Mouse (Mus musculus) embryo, embryonic 11.5 days (tissue): ENCODE results near the gene Padi2.

Source experiments
- DNase-seq: peaks from one replicate; pipeline ENCODE4 v3.0.0-alpha.2; 2012; ENCODE audit warnings: low read depth, low spot score

Gene Padi2

GRCm38 (mm10) chr4:140881026-140881670, 25.0 kb upstream of the Padi2 start:
- DNase-seq: no peak

- no peak for DNase-seq
These were observed 24.4 kb upstream of the Padi2 start for GRCm38 (mm10) chr4:140881771-140882170.

- DNase-seq: no peak
These were observed 23.8 kb upstream of the Padi2 start for GRCm38 (mm10) chr4:140882365-140882764.

GRCm38 (mm10) chr4:140882981-140883380, 23.2 kb upstream of the Padi2 start:
- no peak for DNase-seq

GRCm38 (mm10) chr4:140883852-140884251, 22.3 kb upstream of the Padi2 start:
- DNase-seq: no peak

GRCm38 (mm10) chr4:140891525-140892162, 14.5 kb upstream of the Padi2 start:
- DNase-seq: no peak

- DNase-seq: no peak
These were observed 14.0 kb upstream of the Padi2 start for GRCm38 (mm10) chr4:140892163-140892530.

GRCm38 (mm10) chr4:140904776-140905425, 1.2 kb upstream of the Padi2 start:
- DNase-seq: no peak

- DNase-seq: no peak
These were observed 695 bp upstream of the Padi2 start for GRCm38 (mm10) chr4:140905426-140905871.

- no peak for DNase-seq
These were observed 710 bp downstream of the Padi2 start for GRCm38 (mm10) chr4:140906827-140907280.

GRCm38 (mm10) chr4:140907306-140908024, 1.3 kb downstream of the Padi2 start:
- DNase-seq: no peak

- DNase-seq: no peak
These were observed 2.5 kb downstream of the Padi2 start for GRCm38 (mm10) chr4:140908627-140909026.

GRCm38 (mm10) chr4:140909536-140909935, 3.4 kb downstream of the Padi2 start:
- no peak for DNase-seq

GRCm38 (mm10) chr4:140910661-140911310, 4.6 kb downstream of the Padi2 start:
- DNase-seq: no peak

GRCm38 (mm10) chr4:140911416-140911815, 5.3 kb downstream of the Padi2 start:
- no peak for DNase-seq

- no peak for DNase-seq
These were observed 6.2 kb downstream of the Padi2 start for GRCm38 (mm10) chr4:140912271-140912833.

- DNase-seq: no peak
These were observed 7.4 kb downstream of the Padi2 start for GRCm38 (mm10) chr4:140913565-140913964.

GRCm38 (mm10) chr4:140914731-140915131, 8.6 kb downstream of the Padi2 start:
- DNase-seq: no peak

- no peak for DNase-seq
These were observed 9.1 kb downstream of the Padi2 start for GRCm38 (mm10) chr4:140915235-140915634.

- DNase-seq: no peak
These were observed 10.2 kb downstream of the Padi2 start for GRCm38 (mm10) chr4:140916296-140916695.

- DNase-seq: no peak
These were observed 11.3 kb downstream of the Padi2 start for GRCm38 (mm10) chr4:140917451-140917850.
